Mouse (Mus musculus) cerebellum, adult 2 months (tissue): ENCODE results near the gene Dnah10.

ENCODE experiments used
- CTCF ChIP-seq: fragments of 200-500 bp; IDR thresholded peaks from 2 replicates; pipeline ENCODE4 v1.5.1; 2011; ENCODE audit warnings: low read depth, mild to moderate bottlenecking, control low read depth, low read length, moderate library complexity, borderline replicate concordance; ENCODE audit not compliant: insufficient read depth
- POLR2A ChIP-seq: fragments of 200-500 bp; IDR thresholded peaks from 2 replicates; pipeline ENCODE4 v1.6.1; 2011; ENCODE audit warnings: low read length, control low read depth, borderline replicate concordance; ENCODE audit not compliant: insufficient read depth

GRCm38 (mm10) chr5:124862871-124863741 is 138.2 kb downstream of the Dnah10 start:
- TF ChIP-seq CTCF (no peak), POLR2A (no peak)
